Mouse (Mus musculus): ENCODE measurements at regions not wholly inside any gene's neighbourhood (a gene's known extent, or its start where the extent isn't known, plus 50 kb on each side); places are given as distances from the start of the nearest gene placed in this dataset.

GRCm38 (mm10) chr3:102602766-102603165 lies 131.6 kb upstream of the Tspan2 start:
- TF ChIP-seq CTCF (IDR thresholded peaks at IDR 0.05; ENCODE audit: control insufficient read depth, insufficient read depth, insufficient replicate concordance, low read depth, low read length) = no peak
- TF ChIP-seq POLR2A (IDR thresholded peaks at IDR 0.05; ENCODE audit: control insufficient read depth, low read depth, low read length) = no peak

Data from testis, adult 2 months (tissue).